Mouse (Mus musculus) spleen, postnatal 0 days (tissue): ENCODE results near the gene Pet100. TPM values are rescaled to one million over a fixed set of nuclear protein-coding genes. Genes with fewer than 3 reads are reported as not detected.

ENCODE experiments used
- polyA plus RNA-seq: library from polyadenylated mRNA; unstranded; fragments of >200 nt; fragmentation: Nextera tagmentation; extraction: Ambion mirVana; gene quantifications from 2 replicates; pipeline ENCODE4 v1.2.1, GENCODE M21; 2015

Pet100 gene
- 124 TPM in 2 replicates for polyA plus RNA-seq

GRCm38 (mm10) chr8:3621199-3621970 lies at the start of gene Pet100, which contains the start of gene Xab2:
Gene Pet100, plus strand, starts transcription at chr8:3621548.
Gene Xab2, minus strand, starts transcription at chr8:3621316.

DNA sequence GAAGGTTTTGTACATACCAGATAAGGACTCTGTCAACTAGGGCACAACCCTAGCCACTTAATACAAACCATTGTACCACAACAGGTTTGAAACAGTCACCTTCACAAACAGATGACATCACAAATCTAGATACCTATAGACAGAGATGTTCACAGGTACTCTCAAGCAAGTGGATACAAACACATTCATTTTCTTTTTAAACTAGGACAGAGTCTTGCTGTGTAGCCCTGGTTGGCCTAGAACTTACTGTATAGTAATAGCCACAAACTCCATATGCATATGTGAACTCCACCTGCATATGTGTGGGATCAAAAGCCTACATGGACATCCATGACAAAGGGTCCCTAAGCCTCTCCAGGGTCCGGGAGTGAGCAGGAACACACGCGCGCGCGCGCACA lies 34.4 kb upstream of the Pet100 start, which contains the start of gene Camsap3:
Gene Camsap3 (plus strand): TSS at position 301 of the 398 bp plus-strand sequence.

GRCm38 (mm10) chr8:3625445-3625844 lies 4.1 kb downstream of the Pet100 start, which contains the start of gene Pcp2:
Gene Pcp2, minus strand, starts transcription at chr8:3625545.

DNA sequence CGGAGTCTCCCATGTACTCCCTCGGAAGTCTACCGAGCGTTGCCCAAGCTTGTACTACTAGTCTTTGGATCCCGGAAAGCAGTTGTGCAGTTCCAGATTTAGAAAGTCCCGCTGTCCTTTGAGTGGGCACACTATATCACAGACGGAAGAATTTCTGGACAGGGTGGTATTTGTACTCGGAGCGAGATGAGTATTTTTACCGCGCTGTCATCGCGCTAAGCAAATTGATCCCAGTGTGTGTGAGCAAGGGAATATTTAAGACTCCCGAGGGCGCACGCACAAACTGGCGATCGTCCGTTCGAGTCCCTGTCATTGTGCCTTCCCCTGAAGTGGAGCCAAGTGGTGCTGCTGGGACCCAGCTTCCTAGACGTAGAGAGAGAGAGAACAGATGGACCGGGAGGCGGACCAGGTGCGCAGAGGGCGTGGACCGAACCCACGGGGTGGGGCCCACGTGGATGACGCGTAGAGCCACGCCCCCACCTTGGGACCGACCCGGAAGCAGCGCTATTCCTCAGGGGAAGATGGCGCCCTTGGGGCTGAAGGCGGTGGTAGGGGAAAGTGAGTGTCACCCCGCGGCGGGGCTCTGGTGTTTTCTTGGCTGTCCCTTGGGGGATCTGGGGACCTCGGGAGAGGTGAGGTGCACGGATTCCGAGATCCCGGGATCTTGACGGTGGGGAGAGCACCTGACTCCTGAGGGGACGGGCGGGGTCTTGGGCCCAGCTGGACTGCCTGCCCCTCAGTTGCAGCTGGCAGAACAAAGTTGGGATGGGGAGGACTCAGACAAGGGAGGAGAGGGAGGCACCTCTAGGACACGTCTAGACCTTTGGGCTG lies 9.5 kb downstream of the Pet100 start, which contains the start of gene Stxbp2:
Gene Stxbp2 (plus strand): TSS at position 309 of the 831 bp plus-strand sequence.

GRCm38 (mm10) chr8:3655526-3655925 lies 34.2 kb downstream of the Pet100 start, which contains the start of gene Retn:
Gene Retn, plus strand, starts transcription at chr8:3655770.

DNA sequence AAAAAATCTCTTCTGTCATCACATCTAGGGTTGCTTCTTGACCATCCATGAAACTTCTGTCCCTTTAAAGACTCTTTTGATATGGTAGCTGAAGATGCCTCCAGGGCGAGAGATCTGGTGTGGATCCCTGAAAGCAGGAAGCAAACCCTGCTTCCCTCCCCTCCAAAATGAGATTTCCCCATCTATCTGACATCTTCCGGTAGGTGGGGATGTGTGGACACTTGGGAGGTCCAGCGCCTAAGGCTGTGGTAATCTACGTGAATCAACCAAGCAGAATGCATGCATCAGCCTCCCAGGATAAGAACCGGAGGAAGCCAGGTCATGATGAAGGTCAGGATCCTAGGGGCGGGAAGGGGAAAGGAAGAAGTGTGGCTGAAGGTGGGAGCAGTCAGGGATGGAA lies 44.2 kb downstream of the Pet100 start, which contains the start of gene Mcemp1:
Gene Mcemp1 (plus strand): TSS at position 248 of the 400 bp plus-strand sequence.

GRCm38 (mm10) chr8:3671980-3672491 lies 50.7 kb downstream of the Pet100 start, which contains the start of gene Fcor:
Gene Fcor, minus strand, starts transcription at chr8:3672362.

Other genes with a start within 250 kb of the Pet100 start
- 4.0 and 4.4 TPM in 2 replicates for gene Arhgef18, start 228.5 kb upstream of the Pet100 start, polyA plus RNA-seq
- gene Pex11g, start 153.9 kb upstream of the Pet100 start, polyA plus RNA-seq: 2.7 and 2.9 TPM in 2 replicates
- gene Tex45, start 150.7 kb upstream of the Pet100 start, polyA plus RNA-seq: not detected in 2 replicates
- 7.5 and 9.9 TPM in 2 replicates for gene Zfp358, start 128.4 kb upstream of the Pet100 start, polyA plus RNA-seq
- 21.6 and 26.6 TPM in 2 replicates for gene Mcoln1, start 121.1 kb upstream of the Pet100 start, polyA plus RNA-seq
- 11.6 and 13.9 TPM in 2 replicates for gene Pnpla6, start 106.2 kb upstream of the Pet100 start, polyA plus RNA-seq
- gene C330021F23Rik, start 53.6 kb upstream of the Pet100 start, polyA plus RNA-seq: 0.13 TPM in 1 of 2 replicates, not detected in the other
- 1.1 and 1.3 TPM in 2 replicates for gene Camsap3, start 34.3 kb upstream of the Pet100 start, polyA plus RNA-seq
- gene Xab2, start 232 bp upstream of the Pet100 start, polyA plus RNA-seq: 31.8 and 33.8 TPM in 2 replicates
- 0.21 and 0.26 TPM in 2 replicates for gene Pcp2, start 4.0 kb downstream of the Pet100 start, polyA plus RNA-seq
- gene Stxbp2, start 9.4 kb downstream of the Pet100 start, polyA plus RNA-seq: 67.6 and 74.2 TPM in 2 replicates
- 0.51 and 0.76 TPM in 2 replicates for gene Retn, start 34.2 kb downstream of the Pet100 start, polyA plus RNA-seq
- gene Mcemp1, start 44.2 kb downstream of the Pet100 start, polyA plus RNA-seq: 35.9 and 48.3 TPM in 2 replicates
- 5.9 and 7.1 TPM in 2 replicates for gene Fcor, start 50.8 kb downstream of the Pet100 start, polyA plus RNA-seq
- 17.6 and 19.0 TPM in 2 replicates for gene Trappc5, start 54.8 kb downstream of the Pet100 start, polyA plus RNA-seq
- 0.18 and 0.27 TPM in 2 replicates for gene Fcer2a, start 72.6 kb downstream of the Pet100 start, polyA plus RNA-seq
- gene Clec4g, start 99.1 kb downstream of the Pet100 start, polyA plus RNA-seq: 0.13 and 0.16 TPM in 2 replicates
- gene Cd209a, start 127.4 kb downstream of the Pet100 start, polyA plus RNA-seq: 0.14 and 0.36 TPM in 2 replicates
- gene Cd209e, start 232.8 kb downstream of the Pet100 start, polyA plus RNA-seq: not detected in 2 replicates